Mouse (Mus musculus) forebrain, embryonic 15.5 days (tissue): ENCODE results near the gene Arl8a. TPM values are rescaled to one million over a fixed set of nuclear protein-coding genes. Genes with fewer than 3 reads are reported as not detected.
A peak's percentile ranks its signal among the peaks of the same experiment; 100 is the strongest.
"Not testable (repeated sequence)": the region's sequence is repeated elsewhere in the genome, so short reads cannot be mapped to it uniquely, and the experiment has no call there.

Experiments
- ATAC-seq: fragments of 200-750 bp; cut with Nextera tagmentation; replicated peaks from 2 replicates; pipeline ENCODE4 v1.8.0; 2017; ENCODE audit warnings: mild to moderate bottlenecking, moderate TSS enrichment, moderate library complexity
- H3K27ac ChIP-seq: fragments of 300-500 bp; sonication (generic); replicated peaks from 2 replicates; pipeline ENCODE4 v1.5.1; 2015; ENCODE audit warnings: mild to moderate bottlenecking, inconsistent platforms
- H3K27me3 ChIP-seq: fragments of 300-500 bp; sonication (generic); 2 replicates; pipeline ENCODE4 v1.6.1; 2015; ENCODE audit warnings: inconsistent platforms
- H3K36me3 ChIP-seq: fragments of 300-500 bp; sonication (generic); 2 replicates; pipeline ENCODE4 v1.6.1; 2015; ENCODE audit warnings: mild to moderate bottlenecking, inconsistent platforms
- H3K4me1 ChIP-seq: fragments of 300-500 bp; sonication (generic); 2 replicates; pipeline ENCODE4 v1.6.1; 2015; ENCODE audit warnings: inconsistent platforms
- H3K4me2 ChIP-seq: fragments of 300-500 bp; sonication (generic); replicated peaks from 2 replicates; pipeline ENCODE4 v1.6.1; 2015; ENCODE audit warnings: mild to moderate bottlenecking, inconsistent platforms
- H3K4me3 ChIP-seq: fragments of 300-500 bp; sonication (generic); 2 replicates; pipeline ENCODE4 v1.5.1; 2015; ENCODE audit warnings: mild to moderate bottlenecking, inconsistent platforms
- H3K9ac ChIP-seq: fragments of 300-500 bp; sonication (generic); replicated peaks from 2 replicates; pipeline ENCODE4 v1.6.1; 2015; ENCODE audit warnings: mild to moderate bottlenecking, inconsistent platforms
- H3K9me3 ChIP-seq: fragments of 300-500 bp; sonication (generic); 2 replicates; pipeline ENCODE4 v1.6.1; 2016; ENCODE audit warnings: inconsistent platforms
- WGBS: fragments of 180-500 bp; shearing (Covaris S2); methylation state at CpG from one replicate; pipeline ENCODE4 v1.1.7; 2015; ENCODE audit warnings: mixed read lengths; 5-methylcytosine and 5-hydroxymethylcytosine counted together
- polyA plus RNA-seq: library from polyadenylated mRNA; unstranded; fragments of >200 nt; fragmentation: Nextera tagmentation; extraction: Ambion mirVana; gene quantifications from 2 replicates; pipeline ENCODE4 v1.2.1, GENCODE M21; 2015

Gene Arl8a
- polyA plus RNA-seq, 1 experiment from 2014 or later, result 307 TPM

GRCm38 (mm10) chr1:135189186-135189585 is 42.6 kb downstream of the Arl8a start:
- H3K27ac ChIP-seq, result no peak overlapping the region
- H3K36me3 ChIP-seq, result no peaks in the 10 kb centered on the region
- no peak overlapping the region for H3K4me2 ChIP-seq
- H3K27me3 ChIP-seq, result no peaks in the 10 kb centered on the region
- no peak for ATAC-seq
- H3K4me1 ChIP-seq, result no peaks in the 10 kb centered on the region
- H3K4me3 ChIP-seq, result no peak overlapping the region
- H3K9me3 ChIP-seq, result no peaks in the 10 kb centered on the region
- 88% methylated on average over 4 of the region's 4 CpGs for WGBS
- H3K9ac ChIP-seq, result no peak overlapping the region

GRCm38 (mm10) chr1:135194335-135194734 is 47.7 kb downstream of the Arl8a start:
- WGBS, result 45% methylated on average over 5 of the region's 5 CpGs
- H3K36me3 ChIP-seq, ATAC-seq, H3K4me2 ChIP-seq, H3K27me3 ChIP-seq, H3K9ac ChIP-seq, H3K4me1 ChIP-seq, H3K9me3 ChIP-seq, H3K4me3 ChIP-seq, H3K27ac ChIP-seq: not testable (repeated sequence)

DNA sequence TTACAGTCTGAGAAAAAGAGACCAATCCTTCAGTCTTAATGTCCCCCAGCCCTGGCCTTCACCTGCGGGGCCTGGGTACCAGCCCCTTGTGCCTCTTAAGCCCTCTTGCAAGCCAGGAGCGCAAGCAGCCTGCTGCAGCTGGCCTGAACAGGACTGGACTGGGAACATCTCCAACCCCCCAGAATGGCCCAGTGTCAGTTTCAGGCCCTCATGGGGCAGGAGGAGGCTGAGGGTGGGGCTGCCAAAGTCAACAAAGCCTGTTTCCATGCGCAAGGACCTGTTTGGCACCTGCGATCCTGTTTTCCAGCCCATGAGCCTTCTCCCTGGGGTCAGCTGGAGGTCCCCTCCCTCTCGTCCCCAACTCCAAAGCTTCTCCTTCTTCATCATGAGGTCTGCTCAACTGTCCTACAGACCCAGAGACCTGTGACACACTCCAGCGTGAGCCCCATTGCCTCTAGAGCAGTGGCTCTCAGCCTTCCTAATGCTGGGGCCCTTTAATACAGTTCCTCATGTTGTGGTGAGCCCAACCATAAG is 49.4 kb downstream of the Arl8a start:
- H3K27me3 ChIP-seq, result no peaks in the 10 kb centered on the region
- no peak overlapping the region for H3K27ac ChIP-seq
- no peak overlapping the region for H3K4me3 ChIP-seq
- no peak overlapping the region for H3K4me2 ChIP-seq
- no peaks in the 10 kb centered on the region for H3K9me3 ChIP-seq
- ATAC-seq, result no peak
- peaks cover 9% of the 10 kb centered on the region; the same call in 1 of the 2 replicates for H3K4me1 ChIP-seq
- no peaks in the 10 kb centered on the region for H3K36me3 ChIP-seq
- no peak overlapping the region for H3K9ac ChIP-seq
- WGBS, result 87% methylated on average over 6 of the region's 6 CpGs

GRCm38 (mm10) chr1:135198412-135198811 is 51.8 kb downstream of the Arl8a start:
- 32% methylated on average over 5 of the region's 5 CpGs for WGBS
- ATAC-seq, result no peak
- H3K4me1 ChIP-seq, result peaks cover 9% of the 10 kb centered on the region; the same call in 1 of the 2 replicates

GRCm38 (mm10) chr1:135199014-135199819 is 52.6 kb downstream of the Arl8a start:
- no peak overlapping the region for H3K27ac ChIP-seq
- H3K9ac ChIP-seq, result no peak overlapping the region
- ATAC-seq, result 0 out of 2 replicates have a peak, but pooled peaks have one; percentile 16
- H3K4me1 ChIP-seq, result peaks cover 9% of the 10 kb centered on the region; the same call in 1 of the 2 replicates
- WGBS, result 4% methylated on average over 21 of the region's 21 CpGs
- peak overlapping the region; percentile 32 for H3K4me2 ChIP-seq
- H3K9me3 ChIP-seq, result no peaks in the 10 kb centered on the region
- H3K4me3 ChIP-seq, result no peak overlapping the region
- no peaks in the 10 kb centered on the region for H3K36me3 ChIP-seq
- H3K27me3 ChIP-seq, result no peaks in the 10 kb centered on the region

More at GRCm38 (mm10) chr1:135198412-135198811, 51.8 kb downstream of the Arl8a start:
- H3K9ac ChIP-seq, result no peak overlapping the region
- H3K4me3 ChIP-seq, result no peak overlapping the region
- H3K9me3 ChIP-seq, result no peaks in the 10 kb centered on the region
- no peak overlapping the region for H3K4me2 ChIP-seq
- no peaks in the 10 kb centered on the region for H3K36me3 ChIP-seq
- H3K27me3 ChIP-seq, result no peaks in the 10 kb centered on the region
- H3K27ac ChIP-seq, result no peak overlapping the region

DNA sequence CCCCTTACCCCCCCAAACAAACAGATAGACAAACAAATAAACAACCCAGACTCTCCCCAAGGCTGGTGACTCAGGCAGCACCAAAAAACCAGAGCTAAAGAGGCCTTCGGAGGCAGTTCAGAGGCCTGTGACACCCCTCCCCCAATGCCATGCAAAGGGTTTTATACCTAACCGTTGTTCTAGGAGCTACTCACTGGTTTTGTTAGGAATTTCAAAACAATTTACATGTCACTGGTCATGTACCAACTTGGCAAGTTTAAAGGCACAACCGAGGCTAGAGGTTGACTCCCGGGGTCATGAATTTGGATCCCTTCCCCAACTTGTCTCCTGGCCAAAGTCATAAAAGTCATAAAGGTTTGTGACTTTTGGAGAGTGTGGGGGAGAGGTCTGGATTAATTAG is 53.8 kb downstream of the Arl8a start:
- no peak overlapping the region for H3K27ac ChIP-seq
- peaks cover 9% of the 10 kb centered on the region; the same call in 1 of the 2 replicates for H3K4me1 ChIP-seq
- ATAC-seq, result no peak
- no peaks in the 10 kb centered on the region for H3K36me3 ChIP-seq
- no peak overlapping the region for H3K4me3 ChIP-seq
- 87% methylated on average over 4 of the region's 4 CpGs for WGBS
- H3K4me2 ChIP-seq, result no peak overlapping the region
- no peaks in the 10 kb centered on the region for H3K27me3 ChIP-seq
- H3K9me3 ChIP-seq, result no peaks in the 10 kb centered on the region
- H3K9ac ChIP-seq, result no peak overlapping the region

DNA sequence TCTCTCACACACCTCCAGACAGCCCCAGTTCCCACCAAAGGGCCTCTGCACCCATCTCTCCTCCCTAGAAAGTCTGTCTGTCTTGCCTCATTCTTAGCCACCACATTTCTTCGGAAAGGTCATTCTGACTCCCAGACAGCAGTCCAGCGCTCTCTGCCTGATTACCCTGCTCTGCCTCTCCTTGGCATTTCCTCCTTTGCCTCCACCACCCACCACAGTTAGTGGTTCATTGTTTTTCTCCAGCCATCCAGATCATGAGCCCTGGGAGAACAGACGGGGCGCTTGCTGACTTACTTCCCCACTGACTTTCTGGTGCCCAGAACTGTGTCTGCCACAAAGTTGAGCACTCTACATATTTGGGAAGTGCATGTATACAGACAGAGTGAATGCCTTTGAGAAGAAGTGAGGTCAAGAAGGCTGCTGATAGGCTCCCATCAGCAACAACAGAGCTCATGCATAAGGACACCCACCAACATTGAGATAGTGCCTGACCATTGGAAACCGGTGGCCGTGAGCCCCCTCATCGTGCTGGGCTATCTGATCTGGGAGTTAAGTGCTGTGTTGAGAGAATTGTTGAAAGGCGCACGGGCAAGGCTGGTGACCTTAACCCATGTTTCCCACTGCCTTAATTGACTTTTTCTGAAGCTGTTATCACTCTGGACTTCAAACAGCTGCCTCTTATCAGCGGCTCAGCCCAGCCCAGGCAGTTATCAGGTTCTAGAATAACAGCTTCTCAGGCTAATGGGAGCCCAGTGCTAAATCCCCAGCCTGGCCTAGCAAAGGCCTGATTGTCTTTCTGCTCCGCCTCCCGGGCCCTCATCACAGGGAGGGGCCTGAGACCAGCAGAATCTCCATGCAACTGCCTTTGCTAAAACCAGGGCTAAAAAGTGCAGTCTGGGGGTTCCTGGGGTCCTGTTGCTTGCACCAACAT is 57.8 kb downstream of the Arl8a start:
- Histone ChIP-seq H3K27ac (no peak overlapping the region), H3K4me3 (no peak overlapping the region), H3K9me3 (no peaks in the 10 kb centered on the region), H3K9ac (no peak overlapping the region), H3K4me2 (no peak overlapping the region), H3K27me3 (no peaks in the 10 kb centered on the region), H3K36me3 (no peaks in the 10 kb centered on the region), H3K4me1 (peaks cover under 1% of the 10 kb centered on the region; the same call in 1 of the 2 replicates)
- ATAC-seq, result no peak
- WGBS, result 43% methylated on average over 12 of the region's 12 CpGs

DNA sequence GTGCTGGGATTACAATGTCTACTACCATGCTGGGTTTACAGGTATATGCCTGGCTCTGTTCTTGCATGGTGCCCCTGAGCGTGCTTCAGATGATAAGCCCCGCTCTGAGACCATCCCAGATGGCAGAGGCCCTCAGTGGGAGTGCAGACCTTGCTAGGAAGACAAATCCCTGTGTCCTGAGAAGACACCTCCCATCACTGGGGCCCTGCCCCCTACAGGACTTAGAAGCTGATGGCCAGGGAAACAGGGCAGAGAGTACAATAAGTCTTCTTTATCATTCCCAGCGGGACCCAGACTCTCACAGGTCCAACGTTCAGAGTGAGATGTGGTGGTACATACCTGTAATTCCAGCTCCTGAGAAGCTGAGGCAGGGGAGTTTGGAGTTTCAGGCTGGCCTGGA is 58.6 kb downstream of the Arl8a start:
- ATAC-seq, result no peak
- Histone ChIP-seq H3K36me3 (no peaks in the 10 kb centered on the region), H3K9ac (no peak overlapping the region), H3K4me1 (no peaks in the 10 kb centered on the region), H3K27ac (no peak overlapping the region), H3K4me2 (no peak overlapping the region), H3K27me3 (no peaks in the 10 kb centered on the region), H3K4me3 (no peak overlapping the region), H3K9me3 (no peaks in the 10 kb centered on the region)
- 71% methylated on average over 4 of the region's 4 CpGs for WGBS

Other genes with a start within 250 kb of the Arl8a start
- gene Ppp1r12b, start 190.9 kb upstream of the Arl8a start, polyA plus RNA-seq, result 16.4 and 16.6 TPM in 2 replicates
- 26.8 and 30.3 TPM in 2 replicates for gene Ube2t, start 184.3 kb upstream of the Arl8a start, polyA plus RNA-seq
- 0.41 and 0.61 TPM in 2 replicates for gene Lgr6, start 41.5 kb upstream of the Arl8a start, polyA plus RNA-seq
- gene Ptpn7, start 14.1 kb upstream of the Arl8a start, polyA plus RNA-seq, result 0.23 and 0.24 TPM in 2 replicates
- 0.31 and 0.33 TPM in 2 replicates for gene Gpr37l1, start 20.9 kb downstream of the Arl8a start, polyA plus RNA-seq
- gene Elf3, start 111.7 kb downstream of the Arl8a start, polyA plus RNA-seq, result 0.28 and 0.43 TPM in 2 replicates
- 96.0 and 98.8 TPM in 2 replicates for gene Rnpep, start 137.3 kb downstream of the Arl8a start, polyA plus RNA-seq
- 141 and 151 TPM in 2 replicates for gene Timm17a, start 167.0 kb downstream of the Arl8a start, polyA plus RNA-seq
- 0.27 and 0.42 TPM in 2 replicates for gene Lmod1, start 178.0 kb downstream of the Arl8a start, polyA plus RNA-seq
- 94.3 and 104 TPM in 2 replicates for gene Shisa4, start 228.4 kb downstream of the Arl8a start, polyA plus RNA-seq